Mouse (Mus musculus) forebrain, postnatal 0 days (tissue): ENCODE results near the gene 7420426K07Rik. TPM values are rescaled to one million over a fixed set of nuclear protein-coding genes. Genes with fewer than 3 reads are reported as not detected.

Experiments
- ATAC-seq: fragments of 200-750 bp; cut with Nextera tagmentation; 2 replicates; pipeline ENCODE4 v1.8.0; 2017; ENCODE audit warnings: mild to moderate bottlenecking, moderate library complexity
- DNase-seq: peaks from one replicate; pipeline ENCODE4 v3.0.0-alpha.2; 2015
- H3K27ac ChIP-seq: fragments of 300-500 bp; sonication (generic); 2 replicates; pipeline ENCODE4 v1.5.1; 2014; ENCODE audit warnings: low read depth, mild to moderate bottlenecking, antibody characterized with exemption, low read length, moderate library complexity, mixed read lengths
- H3K27me3 ChIP-seq: fragments of 300-500 bp; sonication (generic); 2 replicates; pipeline ENCODE4 v1.6.1; 2014; ENCODE audit warnings: mild to moderate bottlenecking, low read length, mixed read lengths; ENCODE audit not compliant: insufficient read depth
- H3K36me3 ChIP-seq: fragments of 300-500 bp; sonication (generic); 2 replicates; pipeline ENCODE4 v1.6.1; 2014; ENCODE audit warnings: mild to moderate bottlenecking, moderate library complexity; ENCODE audit not compliant: insufficient read depth
- H3K4me1 ChIP-seq: fragments of 300-500 bp; sonication (generic); 2 replicates; pipeline ENCODE4 v1.6.1; 2014; ENCODE audit warnings: antibody characterized with exemption; ENCODE audit not compliant: insufficient read depth
- H3K4me2 ChIP-seq: fragments of 300-500 bp; sonication (generic); 2 replicates; pipeline ENCODE4 v1.6.1; 2014; ENCODE audit warnings: low read depth, mild to moderate bottlenecking, moderate library complexity
- H3K4me3 ChIP-seq: fragments of 300-500 bp; sonication (generic); 2 replicates; pipeline ENCODE4 v1.5.1; 2014; ENCODE audit warnings: low read depth, low read length, mixed read lengths
- H3K9ac ChIP-seq: fragments of 300-500 bp; sonication (generic); 2 replicates; pipeline ENCODE4 v1.6.1; 2014; ENCODE audit warnings: mild to moderate bottlenecking
- H3K9me3 ChIP-seq: fragments of 300-500 bp; sonication (generic); 2 replicates; pipeline ENCODE4 v1.6.1; 2016; ENCODE audit warnings: low read length
- CTCF ChIP-seq: sonication (generic); IDR thresholded peaks from 2 replicates; pipeline ENCODE4 v1.5.1; 2016; ENCODE audit warnings: antibody characterized with exemption, control low read depth, low read depth
- WGBS: fragments of 180-500 bp; shearing (Covaris S2); extraction: QIAGEN DNeasy Blood & Tissue Kit; methylation state at CpG from one replicate; pipeline ENCODE4 v1.1.7; 2014; 5-methylcytosine and 5-hydroxymethylcytosine counted together
- polyA plus RNA-seq: library from polyadenylated mRNA; unstranded; fragments of >200 nt; fragmentation: Nextera tagmentation; extraction: Ambion mirVana; gene quantifications from 2 replicates; pipeline ENCODE4 v1.2.1, GENCODE M21; 2015
- total RNA-seq: library from RNA; depleted of rRNA; stranded (reverse); fragments of >200 nt; gene quantifications from 2 replicates; pipeline ENCODE4 v1.2.3, GENCODE M21; 2014

Gene 7420426K07Rik
- total and polyA plus RNA-seq, 2 experiments from 2014 or later = not detected

- H3K9ac ChIP-seq = no peak overlapping the region
- H3K4me1 ChIP-seq = peaks cover 5% of the 10 kb centered on the region; the same call in 1 of the 2 replicates
- DNase-seq = no peak
- H3K36me3 ChIP-seq = no peaks in the 10 kb centered on the region
- TF ChIP-seq CTCF = no peak
- ATAC-seq = no peak
- H3K27ac ChIP-seq = no peak overlapping the region
- no peak overlapping the region for H3K4me3 ChIP-seq
- H3K9me3 ChIP-seq = no peaks in the 10 kb centered on the region
- H3K4me2 ChIP-seq = no peak overlapping the region
- 61% methylated on average over 6 of the region's 6 CpGs for WGBS
- H3K27me3 ChIP-seq = no peaks in the 10 kb centered on the region
Measured at GRCm38 (mm10) chr9:98924183-98924582, 21.3 kb downstream of the 7420426K07Rik start.

DNA sequence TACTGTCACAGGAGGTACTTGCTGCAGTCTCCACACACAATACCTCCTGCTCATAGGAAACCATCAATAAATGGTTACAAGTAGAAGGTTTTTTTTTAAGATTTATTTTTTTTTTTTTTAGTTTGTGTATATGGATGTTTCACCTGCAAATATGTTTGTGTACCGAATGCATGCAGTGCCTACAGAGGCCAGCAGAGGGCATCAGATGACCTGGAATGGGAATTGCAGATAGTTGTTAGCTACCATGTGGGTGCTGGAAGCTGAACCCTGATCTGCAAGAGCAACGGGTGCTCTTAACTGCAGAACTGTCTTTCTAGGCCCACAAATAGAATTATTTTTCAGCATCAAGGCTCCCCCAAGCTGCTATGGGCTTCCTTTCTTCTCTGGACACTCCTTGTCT, 26.6 kb downstream of the 7420426K07Rik start:
- Histone ChIP-seq H3K27ac (no peak overlapping the region), H3K9me3 (no peaks in the 10 kb centered on the region), H3K4me3 (no peak overlapping the region), H3K9ac (no peak overlapping the region), H3K4me1 (no peaks in the 10 kb centered on the region), H3K27me3 (no peaks in the 10 kb centered on the region), H3K4me2 (no peak overlapping the region), H3K36me3 (no peaks in the 10 kb centered on the region)
- TF ChIP-seq CTCF = peak; percentile 41; the same call in 1 of the 2 replicates
- no peak for DNase-seq
- 97% methylated on average over 2 of the region's 2 CpGs for WGBS
- ATAC-seq = no peak

DNA sequence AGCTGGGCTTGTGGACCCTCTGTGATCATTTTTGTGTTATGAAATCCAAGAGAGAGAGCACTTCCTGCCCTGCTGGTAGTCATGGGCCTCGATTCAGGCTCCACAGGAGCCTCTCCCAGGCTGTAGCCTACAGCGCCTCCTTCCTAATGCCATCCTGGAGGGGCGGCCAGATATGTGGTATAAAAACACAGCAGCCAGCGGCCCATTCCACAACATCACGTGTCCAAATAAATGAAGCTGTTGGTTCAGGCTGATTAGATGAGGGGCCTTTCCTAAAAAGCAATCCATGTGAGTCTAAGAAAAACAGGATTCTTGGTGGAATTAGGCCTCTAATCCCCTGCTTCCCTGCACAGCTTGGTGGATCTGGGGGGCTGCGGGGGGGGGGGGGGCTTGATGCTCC, 30.0 kb downstream of the 7420426K07Rik start:
- Histone ChIP-seq H3K9ac (no peak overlapping the region), H3K9me3 (no peaks in the 10 kb centered on the region), H3K4me1 (no peaks in the 10 kb centered on the region), H3K27ac (no peak overlapping the region), H3K4me3 (no peak overlapping the region), H3K4me2 (no peak overlapping the region), H3K36me3 (no peaks in the 10 kb centered on the region), H3K27me3 (no peaks in the 10 kb centered on the region)
- ATAC-seq (no peak), DNase-seq (no peak)
- TF ChIP-seq CTCF = no peak
- 15% methylated on average over 6 of the region's 6 CpGs for WGBS

DNA sequence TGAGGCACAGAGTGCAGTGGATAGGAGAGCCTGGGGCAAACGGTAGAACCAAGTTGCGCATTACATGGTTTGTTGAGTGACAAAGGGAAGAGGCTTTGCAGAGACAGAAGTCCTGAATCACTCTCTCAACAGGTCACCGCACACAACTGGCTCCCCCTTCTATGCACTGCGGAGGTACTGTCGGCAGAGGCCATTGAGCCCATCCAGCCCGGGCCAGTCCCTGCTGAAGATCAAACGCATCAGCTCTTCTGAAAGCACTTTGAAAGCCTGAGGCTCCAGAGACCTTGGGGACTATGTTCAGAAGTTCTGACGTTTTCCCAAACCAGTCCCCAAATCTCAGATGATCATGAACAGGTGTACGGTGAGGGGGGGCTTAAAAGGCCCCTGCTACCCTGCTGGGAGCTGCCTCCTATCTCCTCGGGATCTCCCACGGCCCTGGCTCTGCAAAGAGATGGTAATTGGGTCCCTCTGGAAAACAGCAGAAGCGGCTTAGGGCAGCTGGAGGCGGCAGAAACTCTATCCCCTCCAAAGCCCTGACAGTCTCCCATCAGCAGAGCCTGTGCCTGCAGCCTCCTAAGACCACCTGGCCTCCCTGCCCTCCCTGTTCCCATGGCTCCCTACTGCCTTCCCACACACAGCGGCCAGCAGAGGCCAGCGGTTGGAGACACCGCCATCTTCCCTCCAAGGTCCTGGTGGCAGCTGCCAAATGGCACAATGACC, 32.4 kb downstream of the 7420426K07Rik start:
- Histone ChIP-seq H3K4me2 (no peak overlapping the region), H3K27ac (no peak overlapping the region), H3K4me1 (no peaks in the 10 kb centered on the region), H3K9ac (no peak overlapping the region), H3K27me3 (no peaks in the 10 kb centered on the region), H3K4me3 (no peak overlapping the region), H3K36me3 (no peaks in the 10 kb centered on the region), H3K9me3 (no peaks in the 10 kb centered on the region)
- DNase-seq = no peak
- ATAC-seq = no peak
- no peak for TF ChIP-seq CTCF
- WGBS = 26% methylated on average over 16 of the region's 16 CpGs

- H3K9me3 ChIP-seq = no peaks in the 10 kb centered on the region
- TF ChIP-seq CTCF = peak; percentile 46
- no peak overlapping the region for H3K9ac ChIP-seq
- no peaks in the 10 kb centered on the region for H3K36me3 ChIP-seq
- WGBS = 14% methylated on average over 2 of the region's 2 CpGs
- ATAC-seq (no peak), DNase-seq (no peak)
- no peaks in the 10 kb centered on the region for H3K27me3 ChIP-seq
- no peaks in the 10 kb centered on the region for H3K4me1 ChIP-seq
- H3K4me3 ChIP-seq = no peak overlapping the region
- H3K27ac ChIP-seq = no peak overlapping the region
- no peak overlapping the region for H3K4me2 ChIP-seq
Measured at GRCm38 (mm10) chr9:98939290-98939689, 36.4 kb downstream of the 7420426K07Rik start.

GRCm38 (mm10) chr9:98952171-98953050, 49.5 kb downstream of the 7420426K07Rik start:
- H3K9me3 ChIP-seq = no peaks in the 10 kb centered on the region
- DNase-seq (peak; percentile 62), ATAC-seq (peak; percentile 66)
- no peaks in the 10 kb centered on the region for H3K36me3 ChIP-seq
- H3K4me2 ChIP-seq = peak overlapping the region; percentile 33; the same call in 1 of the 2 replicates
- WGBS = under 1% methylated on average over 40 of the region's 40 CpGs
- peak; percentile 44 for TF ChIP-seq CTCF
- peaks cover 41% of the 10 kb centered on the region for H3K27me3 ChIP-seq
- H3K4me1 ChIP-seq = peaks cover 11% of the 10 kb centered on the region; the same call in 1 of the 2 replicates
- no peak overlapping the region for H3K27ac ChIP-seq
- peak overlapping the region; percentile 9; the same call in 1 of the 2 replicates for H3K4me3 ChIP-seq
- peak overlapping the region; percentile 3; the same call in 1 of the 2 replicates for H3K9ac ChIP-seq

DNA sequence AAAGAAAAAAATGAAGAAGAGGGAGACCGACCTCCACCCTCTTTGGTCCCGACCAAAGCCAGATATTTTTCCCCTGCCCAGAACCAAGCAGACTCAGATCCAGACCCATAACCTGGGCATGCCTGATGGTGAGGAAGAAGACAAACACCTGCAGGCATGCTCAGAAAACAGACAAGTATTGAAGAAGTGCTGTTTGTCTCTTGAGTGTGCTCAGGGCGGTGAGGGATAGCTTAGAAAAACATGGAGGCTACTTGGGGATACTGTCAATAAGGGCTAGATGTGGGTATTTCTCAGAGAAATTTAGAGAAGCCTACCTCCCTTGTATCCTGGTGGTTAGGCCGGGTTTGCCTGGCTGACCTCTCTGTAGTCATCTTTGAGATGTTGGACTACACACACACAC, 50.4 kb downstream of the 7420426K07Rik start:
- Histone ChIP-seq H3K4me3 (no peak overlapping the region), H3K4me1 (peaks cover 11% of the 10 kb centered on the region; the same call in 1 of the 2 replicates), H3K4me2 (no peak overlapping the region), H3K9ac (no peak overlapping the region), H3K27ac (no peak overlapping the region), H3K36me3 (no peaks in the 10 kb centered on the region), H3K27me3 (peaks cover 41% of the 10 kb centered on the region), H3K9me3 (no peaks in the 10 kb centered on the region)
- no peak for ATAC-seq
- WGBS = 3% methylated on average over 4 of the region's 4 CpGs
- no peak for TF ChIP-seq CTCF
- DNase-seq = no peak
